Mouse (Mus musculus): ENCODE results near the gene Rnase9.
"Not testable (repeated sequence)": the region's sequence is repeated elsewhere in the genome, so short reads cannot be mapped to it uniquely, and the experiment has no call there.

Gene Rnase9

GRCm38 (mm10) chr14:51047846-51048245 is 6.2 kb upstream of the Rnase9 start:
- no peak for DNase-seq

- no peak for DNase-seq
Observed at GRCm38 (mm10) chr14:51036214-51036613, 5.5 kb downstream of the Rnase9 start.

- DNase-seq, result no peak
Observed at GRCm38 (mm10) chr14:51035206-51035605, 6.5 kb downstream of the Rnase9 start.

- no peak for DNase-seq
Observed at GRCm38 (mm10) chr14:51027387-51028155, 14.1 kb downstream of the Rnase9 start.

GRCm38 (mm10) chr14:51026391-51027133 is 15.1 kb downstream of the Rnase9 start:
- DNase-seq, result peak; percentile 44

GRCm38 (mm10) chr14:51024820-51025219 is 16.8 kb downstream of the Rnase9 start:
- no peak for DNase-seq

- DNase-seq, result no peak
Observed at GRCm38 (mm10) chr14:51023457-51023856, 18.2 kb downstream of the Rnase9 start.

GRCm38 (mm10) chr14:51017256-51017655 is 24.4 kb downstream of the Rnase9 start:
- DNase-seq, result peak; percentile 13

- DNase-seq, result no peak
Observed at GRCm38 (mm10) chr14:51015780-51016179, 25.9 kb downstream of the Rnase9 start.

GRCm38 (mm10) chr14:51014724-51015123 is 26.9 kb downstream of the Rnase9 start:
- DNase-seq, result not testable (repeated sequence)

GRCm38 (mm10) chr14:51009572-51009971 is 32.1 kb downstream of the Rnase9 start:
- no peak for DNase-seq

GRCm38 (mm10) chr14:51008781-51009180 is 32.9 kb downstream of the Rnase9 start:
- DNase-seq, result no peak

GRCm38 (mm10) chr14:51007914-51008713 is 33.6 kb downstream of the Rnase9 start:
- peak; percentile 37 for DNase-seq

GRCm38 (mm10) chr14:51007152-51007801 is 34.4 kb downstream of the Rnase9 start, which contains the start of gene Rnase10:
Gene Rnase10 (plus strand): TSS chr14:51007751.
- no peak for DNase-seq

GRCm38 (mm10) chr14:50997999-50998666 is 43.5 kb downstream of the Rnase9 start:
- peak; percentile 68 for DNase-seq

- no peak for DNase-seq
Observed at GRCm38 (mm10) chr14:50997088-50997487, 44.6 kb downstream of the Rnase9 start.

- peak; percentile 36 for DNase-seq
Observed at GRCm38 (mm10) chr14:50991037-50991436, 50.6 kb downstream of the Rnase9 start.
